Comparison of ENCODE assay signal across 8 mouse cellular contexts in the genomic region with DNA sequence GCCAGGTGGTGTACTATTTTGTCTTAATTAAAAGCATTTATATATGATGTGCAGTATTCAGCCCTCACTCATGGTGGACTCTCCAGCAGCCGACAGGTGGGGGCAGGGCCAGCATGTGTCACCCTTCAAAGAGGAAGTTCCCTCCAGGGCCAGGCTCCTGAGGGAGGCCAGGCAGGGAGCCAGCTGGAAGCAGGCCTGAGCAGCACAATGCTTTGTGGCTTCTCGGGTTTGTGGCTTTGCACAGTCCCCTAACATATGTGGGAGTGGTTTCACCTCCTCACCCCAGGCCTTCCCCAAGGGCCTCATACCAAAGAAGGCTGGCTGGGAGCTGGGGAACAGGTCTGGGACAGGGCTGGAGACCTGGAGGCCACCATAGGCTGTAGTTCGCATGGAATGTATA.
DNase-seq lines count a peak whose midpoint lies in the region; ATAC-seq lines count a peak whose summit lies in the region.

No protein-coding gene starts in this region.

- H3K4me2 ChIP-seq in hindbrain, embryonic 11.5 days (replicated peaks; ENCODE audit: low read depth, low read length): no peak overlapping the region
- no peak overlapping the region for H3K4me2 ChIP-seq in hindbrain, embryonic 12.5 days (replicated peaks)
- H3K4me2 ChIP-seq in liver, embryonic 13.5 days: no peak overlapping the region
- no peak overlapping the region for H3K4me2 ChIP-seq in stomach, embryonic 14.5 days (replicated peaks; ENCODE audit: low read depth, low read length)

- H3K9me3 ChIP-seq in hindbrain, embryonic 10.5 days: no peaks in the 10 kb centered on the region
- H3K9me3 ChIP-seq in hindbrain, embryonic 11.5 days (ENCODE audit: control insufficient read depth, low read length): no peaks in the 10 kb centered on the region
- H3K9me3 ChIP-seq in hindbrain, embryonic 12.5 days (replicated peaks): no peaks in the 10 kb centered on the region
- H3K9me3 ChIP-seq in liver, embryonic 13.5 days (replicated peaks): no peaks in the 10 kb centered on the region
- no peaks in the 10 kb centered on the region for H3K9me3 ChIP-seq in stomach, embryonic 14.5 days (ENCODE audit: control insufficient read depth, low read depth, low read length)

- H3K27me3 ChIP-seq in hindbrain, embryonic 10.5 days (ENCODE audit: insufficient read depth, poor library complexity, severe bottlenecking): no peaks in the 10 kb centered on the region
- no peaks in the 10 kb centered on the region for H3K27me3 ChIP-seq in hindbrain, embryonic 11.5 days (ENCODE audit: control insufficient read depth, insufficient read depth, low read length)
- H3K27me3 ChIP-seq in hindbrain, embryonic 12.5 days: no peaks in the 10 kb centered on the region
- H3K27me3 ChIP-seq in liver, embryonic 13.5 days: no peaks in the 10 kb centered on the region
- no peaks in the 10 kb centered on the region for H3K27me3 ChIP-seq in stomach, embryonic 14.5 days (ENCODE audit: control insufficient read depth, insufficient read depth, low read length)

- no peak overlapping the region for H3K4me3 ChIP-seq in hindbrain, embryonic 10.5 days
- H3K4me3 ChIP-seq in hindbrain, embryonic 11.5 days (ENCODE audit: low read depth, low read length): no peak overlapping the region
- H3K4me3 ChIP-seq in hindbrain, embryonic 12.5 days: no peak overlapping the region
- H3K4me3 ChIP-seq in liver, embryonic 13.5 days (replicated peaks): no peak overlapping the region
- H3K4me3 ChIP-seq in stomach, embryonic 14.5 days (ENCODE audit: low read depth, low read length): no peak overlapping the region

- 63% methylated on average over 3 of the region's 3 CpGs for WGBS in hindbrain, embryonic 10.5 days
- WGBS in hindbrain, embryonic 11.5 days: 63% methylated on average over 3 of the region's 3 CpGs
- WGBS in hindbrain, embryonic 12.5 days: 62% methylated on average over 3 of the region's 3 CpGs
- 22% methylated on average over 3 of the region's 3 CpGs for WGBS in liver, embryonic 13.5 days (ENCODE audit: insufficient replicate concordance)
- 24% methylated on average over 3 of the region's 3 CpGs for WGBS in stomach, embryonic 14.5 days

- no peak for ATAC-seq in hindbrain, embryonic 11.5 days (ENCODE audit: low FRiP score)
- ATAC-seq in hindbrain, embryonic 12.5 days (ENCODE audit: low FRiP score): 0 out of 2 replicates have a peak, but pooled peaks have one; percentile 38
- peak; percentile 26; the same call in 1 of the 2 replicates for ATAC-seq in liver, embryonic 13.5 days (ENCODE audit: low read depth)
- ATAC-seq in stomach, embryonic 14.5 days (ENCODE audit: insufficient number of reproducible peaks, insufficient read depth, low FRiP score, low read depth): peak; percentile 59; the same call in 1 of the 2 replicates

- 0 out of 2 replicates have a peak overlapping the region, but pooled peaks have one; percentile 0 for H3K27ac ChIP-seq in hindbrain, embryonic 10.5 days
- H3K27ac ChIP-seq in hindbrain, embryonic 11.5 days (ENCODE audit: low read depth, low read length): no peak overlapping the region
- no peak overlapping the region for H3K27ac ChIP-seq in hindbrain, embryonic 12.5 days
- H3K27ac ChIP-seq in liver, embryonic 13.5 days: no peak overlapping the region
- no peak overlapping the region for H3K27ac ChIP-seq in stomach, embryonic 14.5 days (ENCODE audit: low read length)

- peaks cover 29% of the 10 kb centered on the region for H3K4me1 ChIP-seq in hindbrain, embryonic 10.5 days (replicated peaks)
- no peaks in the 10 kb centered on the region; the same call in 1 of the 2 replicates for H3K4me1 ChIP-seq in hindbrain, embryonic 11.5 days (replicated peaks; ENCODE audit: control insufficient read depth, insufficient read depth, low read length)
- no peaks in the 10 kb centered on the region for H3K4me1 ChIP-seq in hindbrain, embryonic 12.5 days
- peaks cover 9% of the 10 kb centered on the region for H3K4me1 ChIP-seq in liver, embryonic 13.5 days (replicated peaks)
- H3K4me1 ChIP-seq in stomach, embryonic 14.5 days (ENCODE audit: control insufficient read depth, insufficient read depth, low read length): peaks cover 9% of the 10 kb centered on the region

- no peaks in the 10 kb centered on the region for H3K36me3 ChIP-seq in hindbrain, embryonic 10.5 days
- no peaks in the 10 kb centered on the region for H3K36me3 ChIP-seq in hindbrain, embryonic 11.5 days (ENCODE audit: control insufficient read depth, insufficient read depth, low read length)
- no peaks in the 10 kb centered on the region for H3K36me3 ChIP-seq in hindbrain, embryonic 12.5 days
- H3K36me3 ChIP-seq in liver, embryonic 13.5 days: no peaks in the 10 kb centered on the region
- no peaks in the 10 kb centered on the region for H3K36me3 ChIP-seq in stomach, embryonic 14.5 days (ENCODE audit: control insufficient read depth, insufficient read depth, low read length)

- no peak overlapping the region for H3K9ac ChIP-seq in hindbrain, embryonic 11.5 days (ENCODE audit: low read depth, low read length)
- H3K9ac ChIP-seq in hindbrain, embryonic 12.5 days: no peak overlapping the region
- H3K9ac ChIP-seq in liver, embryonic 13.5 days: no peak overlapping the region
- H3K9ac ChIP-seq in stomach, embryonic 14.5 days (replicated peaks; ENCODE audit: low read depth, low read length): 0 out of 2 replicates have a peak overlapping the region, but pooled peaks have one; percentile 1

- no peak for DNase-seq in hindbrain, embryonic 10.5 days (ENCODE audit: low spot score)
- DNase-seq in hindbrain, embryonic 11.5 days (ENCODE audit: low spot score): no peak
- DNase-seq in MEL-GATA-1-ER (ENCODE audit: extremely low read depth, low read depth): peak; percentile 77
- DNase-seq in gastrocnemius, adult 18-20 months (ENCODE audit: low spot score): peak; percentile 30
- peak; percentile 2 for DNase-seq in liver, embryonic 13.5 days
- no peak for DNase-seq in layer of hippocampus, postnatal 14 days (ENCODE audit: low spot score in 2 of 2)

Comparison
In these comparisons a context has a peak if more than half of its experiments do, and no peak if none do; other contexts are left out.
1. DNase-seq: peak in MEL-GATA-1-ER (single experiment), gastrocnemius, adult 18-20 months (single experiment) and liver, embryonic 13.5 days (single experiment); none in hindbrain, embryonic 10.5 days (single experiment), hindbrain, embryonic 11.5 days (single experiment) and layer of hippocampus, postnatal 14 days (0 of 2).